Mouse (Mus musculus) heart, embryonic 14.5 days (tissue): ENCODE measurements around the gene Gm45713. TPM values are rescaled to one million over a fixed set of nuclear protein-coding genes. Genes with fewer than 3 reads are reported as not detected.

ENCODE experiments used
- ATAC-seq: fragments of 200-750 bp; cut with Nextera tagmentation; 2 replicates; pipeline ENCODE4 v1.8.0; 2017; ENCODE audit warnings: low read depth, moderate TSS enrichment; ENCODE audit not compliant: insufficient number of reproducible peaks, insufficient read depth, low FRiP score
- H3K27ac ChIP-seq, 2 experiments: fragments of 200-500 bp in 1 of 2; fragments of 300-500 bp in 1 of 2; sonication (generic) in 1 of 2; replicated peaks in 1 of 2; 2 replicates each; pipeline ENCODE4 v1.5.1; 2012 to 2014; ENCODE audit warnings: low read depth in 2 of 2, low read length in 2 of 2, control low read depth in 1 of 2, mild to moderate bottlenecking in 1 of 2, mixed read lengths in 1 of 2; ENCODE audit not compliant: control insufficient read depth in 1 of 2, insufficient read depth in 1 of 2
- H3K27me3 ChIP-seq: fragments of 300-500 bp; sonication (generic); 2 replicates; pipeline ENCODE4 v1.6.1; 2014; ENCODE audit warnings: mild to moderate bottlenecking, low read length, control low read depth; ENCODE audit not compliant: control insufficient read depth, insufficient read depth
- H3K36me3 ChIP-seq: fragments of 300-500 bp; sonication (generic); 2 replicates; pipeline ENCODE4 v1.6.1; 2014; ENCODE audit warnings: mild to moderate bottlenecking, control low read depth, low read length, mixed read lengths; ENCODE audit not compliant: control insufficient read depth, insufficient read depth
- H3K4me1 ChIP-seq, 2 experiments: fragments of 200-500 bp in 1 of 2; fragments of 300-500 bp in 1 of 2; sonication (generic) in 1 of 2; 2 replicates each; pipeline ENCODE4 v1.6.1; 2012 to 2014; ENCODE audit warnings: low read length in 2 of 2, control low read depth in 1 of 2, mixed read lengths in 1 of 2; ENCODE audit not compliant: control insufficient read depth in 2 of 2, insufficient read depth in 2 of 2
- H3K4me2 ChIP-seq: fragments of 300-500 bp; sonication (generic); 2 replicates; pipeline ENCODE4 v1.6.1; 2014; ENCODE audit warnings: mild to moderate bottlenecking, low read length
- H3K4me3 ChIP-seq, 2 experiments: fragments of 200-500 bp in 1 of 2; fragments of 300-500 bp in 1 of 2; sonication (generic) in 1 of 2; 2 replicates each; pipeline ENCODE4 v1.5.1; 2012 to 2014; ENCODE audit warnings: low read length in 2 of 2, mild to moderate bottlenecking in 2 of 2, control low read depth in 1 of 2, low read depth in 1 of 2, moderate library complexity in 1 of 2; ENCODE audit not compliant: control insufficient read depth in 1 of 2, insufficient read depth in 1 of 2
- H3K9ac ChIP-seq: fragments of 300-500 bp; sonication (generic); 2 replicates; pipeline ENCODE4 v1.6.1; 2014; ENCODE audit warnings: mild to moderate bottlenecking, low read length
- H3K9me3 ChIP-seq: fragments of 300-500 bp; sonication (generic); 2 replicates; pipeline ENCODE4 v1.6.1; 2016; ENCODE audit warnings: low read length, control low read depth; ENCODE audit not compliant: control insufficient read depth
- WGBS: fragments of 180-500 bp; shearing (Covaris S2); extraction: QIAGEN DNeasy Blood & Tissue Kit; methylation state at CpG from one replicate; pipeline ENCODE4 v1.1.7; 2014; 5-methylcytosine and 5-hydroxymethylcytosine counted together
- polyA plus RNA-seq: library from polyadenylated mRNA; unstranded; fragments of >200 nt; fragmentation: Nextera tagmentation; extraction: Ambion mirVana; gene quantifications from 2 replicates; pipeline ENCODE4 v1.2.1, GENCODE M21; 2014

Gene Gm45713
- polyA plus RNA-seq, 1 experiment from 2014 or later = 0.34 TPM

- 74% methylated on average over 8 of the region's 8 CpGs for WGBS
- no peak overlapping the region for H3K27ac ChIP-seq
- ATAC-seq = no peak
- no peak overlapping the region for H3K4me3 ChIP-seq
- H3K9me3 ChIP-seq = no peaks in the 10 kb centered on the region
- no peaks in the 10 kb centered on the region for H3K36me3 ChIP-seq
- H3K27me3 ChIP-seq = peaks cover 6% of the 10 kb centered on the region; the same call in 1 of the 2 replicates
- no peak overlapping the region for H3K9ac ChIP-seq
- H3K4me1 ChIP-seq = peaks cover 5 to 16% of the 10 kb centered on the region in 2 experiments; a peak in 3 of 4 replicates
- H3K4me2 ChIP-seq = no peak overlapping the region
These were observed 2.4 kb downstream of the Gm45713 start for GRCm38 (mm10) chr7:45133446-45134159.

GRCm38 (mm10) chr7:45131850-45132249, 4.2 kb downstream of the Gm45713 start:
- Histone ChIP-seq H3K27ac (no peak overlapping the region), H3K4me2 (no peak overlapping the region), H3K9ac (peak overlapping the region; percentile 22), H3K4me1 (peaks cover 11 to 23% of the 10 kb centered on the region in 2 experiments), H3K9me3 (no peaks in the 10 kb centered on the region), H3K27me3 (peaks cover 6% of the 10 kb centered on the region; the same call in 1 of the 2 replicates), H3K36me3 (peaks cover 7% of the 10 kb centered on the region), H3K4me3 (no peak overlapping the region)
- 65% methylated on average over 10 of the region's 11 CpGs for WGBS
- no peak for ATAC-seq

DNA sequence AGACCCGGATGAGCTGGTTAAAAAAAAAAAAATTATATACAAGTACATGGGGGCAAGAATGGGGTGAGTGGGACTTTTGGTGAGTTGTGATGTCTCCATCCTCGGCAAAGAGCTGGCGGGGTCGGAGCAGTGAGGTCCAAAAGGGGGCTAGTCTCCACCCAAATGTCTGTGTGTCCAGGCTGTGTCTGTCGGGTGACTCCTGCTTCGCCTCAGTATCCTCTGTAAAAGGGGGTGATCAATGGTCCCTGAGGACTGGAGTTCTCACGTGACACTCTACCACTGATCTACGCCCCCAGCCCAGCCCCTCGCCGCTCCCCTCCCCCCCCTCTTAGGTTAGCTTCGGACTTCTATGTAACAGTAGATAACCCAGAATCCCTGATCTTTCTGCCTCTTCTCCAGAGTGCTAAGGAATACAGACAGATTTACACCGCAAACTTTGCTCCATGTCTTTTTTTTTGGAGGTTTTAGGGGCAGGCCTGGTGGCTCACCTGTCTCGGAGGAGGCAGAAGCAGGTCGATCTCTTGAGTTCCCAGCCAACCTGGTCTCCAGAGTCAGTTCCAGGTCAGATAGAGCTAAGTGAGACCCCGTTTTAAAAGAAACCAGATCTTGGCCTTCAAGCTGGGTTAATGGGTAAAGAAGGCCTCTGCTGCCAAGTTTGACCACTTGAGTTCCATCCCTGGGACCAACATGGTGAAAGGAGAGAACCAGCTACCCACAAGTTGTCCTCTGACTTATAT, 6.1 kb downstream of the Gm45713 start:
- no peak for ATAC-seq
- peak overlapping the region; percentile 82; the same call in 1 of the 2 replicates for H3K9ac ChIP-seq
- no peaks in the 10 kb centered on the region for H3K9me3 ChIP-seq
- peak overlapping the region in 1 of 2 experiments; percentile 65; a peak in 1 of 4 replicates for H3K4me3 ChIP-seq
- H3K27me3 ChIP-seq = no peaks in the 10 kb centered on the region
- peaks cover 18 to 23% of the 10 kb centered on the region in 2 experiments for H3K4me1 ChIP-seq
- H3K27ac ChIP-seq = peak overlapping the region in 1 of 2 experiments; percentile 92; a peak in 1 of 4 replicates
- WGBS = 54% methylated on average over 15 of the region's 15 CpGs
- peak overlapping the region; percentile 70 for H3K4me2 ChIP-seq
- H3K36me3 ChIP-seq = peaks cover 26% of the 10 kb centered on the region

- peak; percentile 0; the same call in 1 of the 2 replicates for ATAC-seq
- 1% methylated on average over 17 of the region's 17 CpGs for WGBS
- H3K27ac ChIP-seq = peak overlapping the region; percentile 92 to 95
- H3K4me3 ChIP-seq = peak overlapping the region; percentile 65 to 87
- no peaks in the 10 kb centered on the region for H3K9me3 ChIP-seq
- peaks cover 20 to 25% of the 10 kb centered on the region in 2 experiments for H3K4me1 ChIP-seq
- peak overlapping the region; percentile 82 for H3K9ac ChIP-seq
- no peaks in the 10 kb centered on the region for H3K27me3 ChIP-seq
- peaks cover 29% of the 10 kb centered on the region for H3K36me3 ChIP-seq
- peak overlapping the region; percentile 70 for H3K4me2 ChIP-seq
These were observed 6.7 kb downstream of the Gm45713 start for GRCm38 (mm10) chr7:45129318-45129717.

DNA sequence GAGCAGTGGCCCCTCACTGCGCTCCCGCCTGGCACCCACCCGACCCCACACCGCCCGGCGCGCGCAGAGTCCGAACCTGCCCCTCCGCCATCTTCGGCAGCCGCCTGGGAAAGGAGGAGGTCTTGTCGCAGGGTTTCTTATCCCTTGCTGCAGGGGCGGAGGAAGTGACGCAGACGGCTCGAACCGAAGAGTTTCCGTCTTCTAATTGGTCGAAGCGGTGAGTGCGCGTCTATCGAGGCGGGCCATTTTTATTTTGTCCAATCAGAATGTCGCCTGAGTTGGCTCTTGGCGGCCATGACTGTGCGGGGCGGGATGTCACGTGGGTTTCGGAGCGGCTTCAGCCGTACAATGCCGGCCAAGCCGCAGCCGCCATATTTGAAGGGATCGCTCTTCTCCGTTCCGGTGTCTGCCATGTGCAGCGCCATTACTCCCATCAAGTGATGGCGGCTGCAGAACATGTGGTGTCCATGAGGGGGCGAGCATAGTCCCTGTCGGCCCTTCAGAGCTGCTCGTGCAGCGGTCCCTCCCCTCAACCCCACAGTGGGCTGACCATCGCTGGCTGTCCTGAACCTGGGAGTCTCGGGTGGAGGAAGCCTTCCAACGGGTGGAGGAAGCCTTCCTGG, 7.3 kb downstream of the Gm45713 start, which contains the start of gene Rpl13a:
Gene Rpl13a, minus strand, starts transcription at position 138 of the 623 bp plus-strand sequence.
- ATAC-seq = peak; percentile 92
- H3K9ac ChIP-seq = peak within 1 kb of the TSS; percentile 99
- WGBS = under 1% methylated on average over 48 of the region's 48 CpGs
- no peaks in the 10 kb centered on the region for H3K27me3 ChIP-seq
- H3K4me2 ChIP-seq = peak within 1 kb of the TSS; percentile 92
- peaks cover 29% of the 10 kb centered on the region for H3K36me3 ChIP-seq
- peaks cover 20 to 25% of the 10 kb centered on the region in 2 experiments for H3K4me1 ChIP-seq
- H3K9me3 ChIP-seq = no peaks in the 10 kb centered on the region
- peak within 1 kb of the TSS; percentile 65 to 93 for H3K4me3 ChIP-seq
- H3K27ac ChIP-seq = peak within 1 kb of the TSS; percentile 92 to 95

GRCm38 (mm10) chr7:45127700-45128224, 8.3 kb downstream of the Gm45713 start:
- Histone ChIP-seq H3K27me3 (no peaks in the 10 kb centered on the region), H3K4me2 (peak overlapping the region; percentile 92), H3K27ac (peak overlapping the region; percentile 84 to 91), H3K4me3 (peak overlapping the region; percentile 65 to 93), H3K9ac (peak overlapping the region; percentile 99), H3K4me1 (peaks cover 24 to 32% of the 10 kb centered on the region in 2 experiments), H3K9me3 (no peaks in the 10 kb centered on the region), H3K36me3 (peaks cover 35% of the 10 kb centered on the region)
- WGBS = 3% methylated on average over 6 of the region's 6 CpGs
- ATAC-seq = no peak
